Mouse (Mus musculus) G1E (cell line): Measurements from ENCODE around the gene Nfat5.

Experiments used
- CTCF ChIP-seq: IDR thresholded peaks from 2 replicates; pipeline ENCODE4 v1.5.1; 2012; ENCODE audit warnings: low read depth, low read length, inconsistent platforms, mixed read lengths
- GATA1 ChIP-seq: IDR thresholded peaks from 2 replicates; pipeline ENCODE4 v1.6.1; 2012; ENCODE audit warnings: borderline replicate concordance, low read length, inconsistent platforms, mixed read lengths
- GATA2 ChIP-seq: IDR thresholded peaks from 2 replicates; pipeline ENCODE4 v1.6.1; 2012; ENCODE audit warnings: low read depth, low read length, inconsistent platforms, borderline replicate concordance
- POLR2AphosphoS5 ChIP-seq: IDR thresholded peaks from 2 replicates; pipeline ENCODE4 v1.6.1; 2012; ENCODE audit warnings: low read depth, low read length, inconsistent platforms; ENCODE audit not compliant: insufficient replicate concordance
- TAL1 ChIP-seq: conservative IDR thresholded peaks from 2 replicates; pipeline ENCODE4 v1.6.1; 2012; ENCODE audit warnings: low read depth, low read length, inconsistent platforms, mixed read lengths

GRCm38 (mm10) chr8:107381666-107382065 lies 88.4 kb downstream of the Nfat5 start:
- TF ChIP-seq CTCF, result no peak
- no peak for TF ChIP-seq TAL1
- no peak for TF ChIP-seq POLR2AphosphoS5
- no peak for TF ChIP-seq GATA2
- TF ChIP-seq GATA1, result no peak
